Mouse (Mus musculus): ENCODE results near the gene Fbxo34.
"Not testable (repeated sequence)": the region's sequence is repeated elsewhere in the genome, so short reads cannot be mapped to it uniquely, and the experiment has no call there.

Fbxo34 gene

GRCm38 (mm10) chr14:47450121-47450520 is at the start of gene Fbxo34:
Fbxo34 (plus strand) TSS chr14:47450421.
- DNase-seq, result not testable (repeated sequence)

- DNase-seq, result no peak
These were observed 47.5 kb upstream of the Fbxo34 start for GRCm38 (mm10) chr14:47402735-47403134.

GRCm38 (mm10) chr14:47406000-47406399 is 44.2 kb upstream of the Fbxo34 start:
- peak in 1 of 2 experiments; percentile 22 for DNase-seq

- no peak for DNase-seq
These were observed 32.9 kb upstream of the Fbxo34 start for GRCm38 (mm10) chr14:47417346-47417745.

GRCm38 (mm10) chr14:47417775-47418665 is 32.2 kb upstream of the Fbxo34 start, which contains the start of gene Dlgap5:
Dlgap5 (minus strand) TSS chr14:47418407.
- DNase-seq, result peak; percentile 93 to 94

- DNase-seq, result no peak
These were observed 31.6 kb upstream of the Fbxo34 start for GRCm38 (mm10) chr14:47418666-47418991.

GRCm38 (mm10) chr14:47419034-47419625 is 31.1 kb upstream of the Fbxo34 start:
- DNase-seq, result no peak

GRCm38 (mm10) chr14:47419723-47420276 is 30.4 kb upstream of the Fbxo34 start:
- no peak for DNase-seq

- no peak for DNase-seq
These were observed 28.6 kb upstream of the Fbxo34 start for GRCm38 (mm10) chr14:47421606-47422005.

- no peak for DNase-seq
These were observed 27.8 kb upstream of the Fbxo34 start for GRCm38 (mm10) chr14:47422466-47422865.

GRCm38 (mm10) chr14:47432987-47433386 is 17.2 kb upstream of the Fbxo34 start:
- no peak for DNase-seq

GRCm38 (mm10) chr14:47438947-47439346 is 11.3 kb upstream of the Fbxo34 start:
- DNase-seq, result no peak

- DNase-seq, result no peak
These were observed 5.3 kb upstream of the Fbxo34 start for GRCm38 (mm10) chr14:47444907-47445306.

- DNase-seq, result no peak
These were observed 4.7 kb upstream of the Fbxo34 start for GRCm38 (mm10) chr14:47445331-47446095.

GRCm38 (mm10) chr14:47459556-47459955 is 9.3 kb downstream of the Fbxo34 start:
- DNase-seq, result no peak

- no peak for DNase-seq
These were observed 11.8 kb downstream of the Fbxo34 start for GRCm38 (mm10) chr14:47461997-47462396.

- no peak for DNase-seq
These were observed 12.2 kb downstream of the Fbxo34 start for GRCm38 (mm10) chr14:47462453-47462852.

GRCm38 (mm10) chr14:47462877-47463460 is 12.7 kb downstream of the Fbxo34 start:
- no peak for DNase-seq

- DNase-seq, result no peak
These were observed 14.2 kb downstream of the Fbxo34 start for GRCm38 (mm10) chr14:47464426-47464825.

- peak in 1 of 2 experiments; percentile 16 for DNase-seq
These were observed 15.4 kb downstream of the Fbxo34 start for GRCm38 (mm10) chr14:47465468-47466175.

- peak; percentile 92 to 95 for DNase-seq
These were observed 22.1 kb downstream of the Fbxo34 start for GRCm38 (mm10) chr14:47472359-47472742.

Data from lung, adult 18-20 months (tissue).